Comparison of ENCODE assay signal across 22 mouse cellular contexts in the genomic region with DNA sequence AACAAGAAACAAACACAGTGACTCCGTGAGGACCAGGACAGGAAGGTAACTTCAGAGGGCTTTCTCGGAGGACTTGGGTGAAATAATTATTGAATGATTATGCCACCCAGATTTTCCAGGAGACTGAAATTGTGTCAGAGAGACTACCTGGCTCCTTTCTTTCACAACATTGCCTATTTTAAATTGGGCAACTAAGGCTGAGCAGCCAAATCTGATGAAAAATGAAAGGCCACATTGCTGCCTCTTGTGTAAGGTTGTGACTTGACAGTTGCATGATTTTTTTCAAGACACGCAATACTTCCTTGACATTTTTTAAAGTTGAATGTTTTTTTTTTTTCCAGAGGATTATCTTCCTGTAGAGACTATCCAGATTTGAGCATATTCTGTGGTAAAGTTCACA.
"Had no signal": no experiment of that assay in that cellular context is flagged by ENCODE, and none has a peak within 500 bp of the region (broad histone marks: within the 10 kb centered on the region; RNA-seq: fewer than 3 reads in every experiment).

No protein-coding gene starts in this region.

- H3K4me3 ChIP-seq: heart, adult 2 months; heart, embryonic 10.5 days; heart, embryonic 12.5 days; hindbrain, embryonic 10.5 days; hindbrain, embryonic 12.5 days; intestine, embryonic 15.5 days; layer of hippocampus, adult 2 months; left cerebral cortex, adult 2 months; limb, embryonic 10.5 days; limb, embryonic 12.5 days; liver, embryonic 13.5 days; liver, embryonic 15.5 days had no signal

- H3K27ac ChIP-seq: heart, adult 2 months; heart, embryonic 10.5 days; hindbrain, embryonic 10.5 days; hindbrain, embryonic 12.5 days; hindbrain, embryonic 14.5 days; intestine, embryonic 15.5 days; layer of hippocampus, adult 2 months; left cerebral cortex, adult 2 months; limb, embryonic 10.5 days; limb, embryonic 12.5 days; liver, embryonic 13.5 days; liver, embryonic 15.5 days had no signal

- H3K9ac ChIP-seq: heart, embryonic 12.5 days; hindbrain, embryonic 12.5 days; hindbrain, embryonic 14.5 days; intestine, embryonic 15.5 days; limb, embryonic 12.5 days; liver, embryonic 13.5 days; liver, embryonic 15.5 days had no signal

- H3K36me3 ChIP-seq: heart, embryonic 10.5 days; heart, embryonic 12.5 days; hindbrain, embryonic 10.5 days; hindbrain, embryonic 12.5 days; intestine, embryonic 15.5 days; limb, embryonic 10.5 days; limb, embryonic 12.5 days; liver, embryonic 13.5 days; liver, embryonic 15.5 days had no signal

- H3K4me1 ChIP-seq: heart, embryonic 10.5 days; heart, embryonic 12.5 days; hindbrain, embryonic 10.5 days; hindbrain, embryonic 12.5 days; intestine, embryonic 15.5 days; limb, embryonic 10.5 days; liver, embryonic 13.5 days; liver, embryonic 15.5 days had no signal

- DNase-seq: gastrocnemius, postnatal 14 days; gastrocnemius, postnatal 36 days; heart, adult 2 months; heart, postnatal 10 days; heart, postnatal 4 days; kidney, adult 18-20 months; kidney, adult 8-10 months; kidney, postnatal 10 days; kidney, postnatal 25 days; kidney, postnatal 4 days; liver, embryonic 13.5 days had no signal

- H3K27me3 ChIP-seq: heart, embryonic 12.5 days; hindbrain, embryonic 12.5 days; intestine, embryonic 15.5 days; limb, embryonic 12.5 days; liver, embryonic 13.5 days; liver, embryonic 15.5 days had no signal
